In genomic region chr4:109979461-109980320, GRCm38 (mm10) we compare ENCODE assay signal across 8 mouse cellular contexts. TPM values are rescaled to one million over a fixed set of nuclear protein-coding genes. Genes with fewer than 3 reads are reported as not detected.
A peak's percentile ranks its signal among the peaks of the same experiment; 100 is the strongest.
DNase-seq lines count a peak whose midpoint lies in the region; ATAC-seq and TF ChIP-seq lines count a peak whose summit lies in the region.

No protein-coding gene starts in this region.

- ATAC-seq in limb, embryonic 14.5 days (ENCODE audit: low FRiP score, low read depth) = no peak

- H3K9me3 ChIP-seq in limb, embryonic 14.5 days (ENCODE audit: control insufficient read depth, low read length) = no peaks in the 10 kb centered on the region

- peak overlapping the region; percentile 26 for H3K4me3 ChIP-seq in limb, embryonic 14.5 days (replicated peaks; ENCODE audit: low read length)
- no peak overlapping the region for H3K4me3 ChIP-seq in cerebellum, adult 2 months (replicated peaks; ENCODE audit: insufficient read depth, low read depth, low read length)

- H3K27me3 ChIP-seq in limb, embryonic 14.5 days (ENCODE audit: control insufficient read depth, insufficient read depth, low read length) = peaks cover 99% of the 10 kb centered on the region
- peaks cover 22% of the 10 kb centered on the region; the same call in 1 of the 2 replicates for H3K27me3 ChIP-seq in cerebellum, adult 2 months (ENCODE audit: control insufficient read depth, insufficient read depth, low read length)

- WGBS in limb, embryonic 14.5 days = under 1% methylated on average over 54 of the region's 66 CpGs
- 2% methylated on average over 66 of the region's 66 CpGs for WGBS in cerebellum, adult 2 months

- H3K4me1 ChIP-seq in limb, embryonic 14.5 days (ENCODE audit: control insufficient read depth, insufficient read depth, low read length) = peaks cover 28% of the 10 kb centered on the region
- H3K4me1 ChIP-seq in cerebellum, adult 2 months (ENCODE audit: control insufficient read depth, insufficient read depth, low read length) = peaks cover 6% of the 10 kb centered on the region; the same call in 1 of the 2 replicates

- peak; percentile 18 for DNase-seq in adrenal gland, postnatal 10 days
- DNase-seq in adrenal gland, adult 18-20 months (ENCODE audit: low spot score in 2 of 2) = no peak
- peak; percentile 13 for DNase-seq in right cerebral cortex, postnatal 14 days
- DNase-seq in right cerebral cortex, postnatal 36 days (ENCODE audit: low spot score in 2 of 2) = no peak
- no peak for DNase-seq in limb, embryonic 14.5 days (ENCODE audit: low spot score)
- DNase-seq in testis, postnatal 14 days (ENCODE audit: low spot score) = peak; percentile 26
- DNase-seq in cerebellum, adult 2 months = no peak
- no peak for DNase-seq in urinary bladder, postnatal 4 days (ENCODE audit: low spot score in 2 of 2)

- H3K36me3 ChIP-seq in limb, embryonic 14.5 days (ENCODE audit: control insufficient read depth, insufficient read depth, low read length) = no peaks in the 10 kb centered on the region

- TF ChIP-seq CTCF in cerebellum, adult 2 months (IDR thresholded peaks at IDR 0.05; ENCODE audit: borderline replicate concordance, insufficient read depth, low read depth, low read length) = no peak

- H3K27ac ChIP-seq in limb, embryonic 14.5 days (replicated peaks; ENCODE audit: low read depth, low read length) = no peak overlapping the region
- no peak overlapping the region for H3K27ac ChIP-seq in cerebellum, adult 2 months (ENCODE audit: insufficient read depth, low read length)

- H3K9ac ChIP-seq in limb, embryonic 14.5 days (ENCODE audit: low read depth, low read length, severe bottlenecking) = no peak overlapping the region

- no peak for TF ChIP-seq POLR2A in limb, embryonic 14.5 days (IDR thresholded peaks at IDR 0.05; ENCODE audit: borderline replicate concordance, extremely low read depth, insufficient read depth, insufficient read length)
- no peak for TF ChIP-seq POLR2A in cerebellum, adult 2 months (IDR thresholded peaks at IDR 0.05; ENCODE audit: borderline replicate concordance, insufficient read depth, low read length)

- peak overlapping the region; percentile 34 for H3K4me2 ChIP-seq in limb, embryonic 14.5 days (replicated peaks; ENCODE audit: low read depth, low read length, severe bottlenecking)

RNA-seq across cellular contexts. Expression of gene Dmrta2, which starts 1.8 kb away (rescaled TPM):
- under 1 TPM in 1 of 2 experiments, not detected in 1; 0.09 TPM for total RNA-seq in adrenal gland, postnatal 10 days (2021)
- total RNA-seq in adrenal gland, adult 18-20 months (2021) = under 1 TPM; 0.10 to 0.17 TPM
- polyA plus RNA-seq in limb, embryonic 14.5 days (2012; rRNA removed) = 0.82 and 1.2 TPM in 2 replicates
- not detected in 2 replicates for polyA plus RNA-seq in limb, embryonic 14.5 days (2014; fragmentation: Nextera tagmentation; extraction: Ambion mirVana)
- polyA plus RNA-seq in cerebellum, adult 2 months (2012; rRNA removed) = 0.46 and 0.48 TPM in 2 replicates

Comparison
In these comparisons a context has a peak if more than half of its experiments do, and no peak if none do; other contexts are left out.
1. DNase-seq: peak in adrenal gland, postnatal 10 days (single experiment), right cerebral cortex, postnatal 14 days (single experiment) and testis, postnatal 14 days (single experiment); none in adrenal gland, adult 18-20 months (0 of 2), right cerebral cortex, postnatal 36 days (0 of 2), limb, embryonic 14.5 days (single experiment), cerebellum, adult 2 months (0 of 2) and urinary bladder, postnatal 4 days (0 of 2).